Mouse (Mus musculus) adrenal gland (tissue): Measurements from ENCODE around the gene Adgrf5.
"Not testable (repeated sequence)": the region's sequence is repeated elsewhere in the genome, so short reads cannot be mapped to it uniquely, and the experiment has no call there.

Source experiments
- intact Hi-C: fragments of 180-260 bp; cut with DNase I; formaldehyde crosslinking; loops from one replicate; pipeline ENCODE4 v1.15.1; 2025

The Adgrf5 gene

DNA sequence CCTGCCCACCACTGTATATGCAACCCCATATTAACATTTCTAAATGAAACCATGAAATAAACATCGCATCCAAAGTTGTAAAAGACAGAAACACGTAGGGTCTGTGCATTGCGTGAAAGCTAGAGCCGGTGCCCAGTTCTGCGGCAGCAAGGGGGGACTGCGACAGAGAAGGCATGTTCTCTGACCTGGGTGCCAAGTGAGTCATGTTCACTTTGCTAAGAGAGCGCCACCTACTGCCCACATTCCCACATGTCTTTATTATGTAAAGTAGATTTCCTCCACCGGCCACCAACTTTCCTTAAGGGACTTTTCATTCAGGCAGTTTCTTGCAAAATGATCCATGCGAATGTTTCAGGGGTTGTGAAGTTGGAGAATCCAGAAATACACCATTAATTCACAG lies 98.3 kb downstream of the Adgrf5 start:
- intact Hi-C loops: loop anchor here (1.0 kb wide), 1 partner anchor 193 kb away; no protein-coding TSS in a partner anchor

DNA sequence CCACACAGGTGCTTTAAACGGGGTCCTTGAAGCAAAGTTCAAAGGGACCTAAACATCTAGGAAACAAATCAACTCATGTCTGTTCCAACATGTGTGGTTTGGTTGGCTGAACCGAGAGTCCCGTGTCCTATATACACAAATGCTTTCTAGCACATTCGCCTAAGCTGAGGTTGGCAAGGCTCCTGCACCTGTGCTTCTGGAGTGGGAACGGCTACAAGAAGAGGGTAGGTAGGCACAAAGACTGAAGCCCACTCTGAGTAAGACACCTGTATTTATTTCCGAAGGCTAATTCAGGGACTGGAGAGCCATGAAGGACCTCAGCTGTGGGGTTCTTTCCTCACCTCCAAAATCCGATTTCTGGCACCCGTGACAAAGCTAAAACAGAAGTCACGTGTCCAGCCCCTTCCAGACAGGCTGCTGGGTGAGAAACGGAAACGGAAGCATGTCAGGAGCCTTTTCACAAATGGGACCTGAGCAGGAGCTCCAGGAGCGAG lies 99.5 kb downstream of the Adgrf5 start:
- intact Hi-C loops: no loop called here

DNA sequence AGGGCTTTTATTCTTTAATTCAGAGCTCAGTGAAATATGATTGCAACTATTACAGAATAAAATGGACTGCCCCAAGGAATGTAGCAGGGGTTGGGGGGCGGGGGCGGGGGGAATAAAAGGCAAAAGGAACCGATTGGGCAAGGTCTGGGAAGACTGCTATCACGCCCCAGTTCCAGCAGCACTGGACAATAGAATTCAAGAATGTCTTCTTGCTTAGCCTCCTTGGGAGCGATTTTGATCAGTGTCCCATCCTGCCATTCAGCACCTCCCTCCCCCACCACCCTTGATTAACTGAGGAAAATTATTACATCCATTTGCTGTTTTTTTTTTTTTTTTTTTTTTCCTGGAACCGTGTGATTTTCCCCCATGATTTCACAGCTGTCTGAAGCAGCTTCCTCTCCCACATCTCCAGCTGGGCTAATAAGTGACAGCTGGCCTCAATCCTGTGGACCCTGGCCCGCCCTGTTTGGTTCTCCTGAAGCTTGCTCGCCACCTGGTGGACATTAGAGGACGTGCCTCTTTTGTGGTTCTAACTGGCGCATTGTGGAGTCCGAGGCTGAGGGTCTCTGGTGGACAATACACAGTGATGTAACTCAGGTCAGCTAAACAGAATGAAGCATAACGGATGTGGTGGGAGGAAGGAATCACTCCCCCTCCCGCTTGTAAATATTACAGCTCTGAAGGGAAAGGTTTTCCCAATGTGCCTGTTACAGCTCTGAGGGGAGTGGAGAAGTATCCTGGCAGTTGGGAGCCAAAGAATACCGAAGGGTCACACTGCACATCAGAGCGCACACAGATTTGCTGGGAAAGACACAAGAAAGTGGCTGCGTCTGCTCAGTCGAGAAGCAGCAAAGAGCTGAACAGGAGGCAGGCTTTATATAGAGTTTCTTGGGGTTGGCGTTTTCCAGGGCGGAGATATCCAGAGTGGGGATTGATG lies 100.3 kb downstream of the Adgrf5 start:
- intact Hi-C loops: no loop called here

DNA sequence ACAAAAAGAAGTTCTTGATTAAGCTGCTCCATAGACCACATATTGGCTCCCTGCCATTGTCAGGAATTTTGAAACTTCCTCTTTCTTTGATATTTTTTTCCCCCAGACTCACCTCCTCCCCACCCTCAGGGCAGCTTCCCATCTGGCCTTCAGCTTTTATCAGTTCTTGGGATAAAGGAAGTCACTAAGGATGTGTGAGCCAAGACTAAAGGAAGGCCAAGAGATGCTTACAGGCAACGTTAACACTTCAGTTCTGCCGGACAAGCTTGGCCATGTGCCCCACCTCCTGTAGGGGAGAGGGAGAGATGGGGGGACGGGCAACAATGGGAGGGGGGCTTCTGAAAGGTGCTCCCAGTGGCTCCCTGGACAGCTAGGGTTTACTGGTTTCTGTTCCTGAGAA lies 109.8 kb downstream of the Adgrf5 start:
- intact Hi-C loops: no loop called here

DNA sequence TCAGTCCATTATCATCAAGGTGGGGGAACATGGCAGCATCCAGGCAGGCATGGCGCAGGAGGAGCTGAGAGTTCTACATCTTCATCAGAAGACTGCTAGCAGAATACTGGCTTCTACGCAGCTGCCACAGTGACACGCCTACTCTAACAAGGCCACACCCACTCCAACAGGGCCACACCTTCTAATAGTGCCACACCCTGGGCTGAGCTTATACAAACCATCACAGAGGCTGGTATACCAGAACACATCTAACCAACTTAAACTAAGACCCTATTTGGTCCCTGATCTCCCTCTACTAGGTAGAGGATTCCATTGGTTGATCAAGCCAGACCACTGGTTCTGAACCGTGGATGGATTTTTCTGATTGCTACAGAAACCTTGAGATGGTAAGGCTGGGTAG lies 112.3 kb downstream of the Adgrf5 start:
- intact Hi-C loops: no loop called here

DNA sequence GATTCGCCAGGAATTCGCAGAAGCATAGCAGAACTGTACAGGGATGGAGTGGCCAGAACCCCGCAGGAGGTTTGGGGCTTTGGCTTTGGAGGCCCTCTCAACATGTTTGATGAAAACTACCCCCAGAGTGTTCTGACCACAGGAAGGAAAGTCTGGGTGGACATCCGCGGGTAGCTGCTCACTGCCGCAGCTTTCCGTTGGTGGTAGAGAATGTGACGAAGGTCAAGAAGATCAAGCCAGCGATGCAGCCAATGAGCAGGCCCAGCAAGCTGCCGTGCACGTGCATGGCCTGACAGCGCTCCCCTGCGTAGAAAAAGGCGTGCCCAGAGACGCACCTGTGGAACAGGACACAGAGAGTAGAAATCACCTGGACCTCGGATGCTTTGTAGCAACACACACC lies 114.5 kb downstream of the Adgrf5 start:
- intact Hi-C loops: no loop called here

DNA sequence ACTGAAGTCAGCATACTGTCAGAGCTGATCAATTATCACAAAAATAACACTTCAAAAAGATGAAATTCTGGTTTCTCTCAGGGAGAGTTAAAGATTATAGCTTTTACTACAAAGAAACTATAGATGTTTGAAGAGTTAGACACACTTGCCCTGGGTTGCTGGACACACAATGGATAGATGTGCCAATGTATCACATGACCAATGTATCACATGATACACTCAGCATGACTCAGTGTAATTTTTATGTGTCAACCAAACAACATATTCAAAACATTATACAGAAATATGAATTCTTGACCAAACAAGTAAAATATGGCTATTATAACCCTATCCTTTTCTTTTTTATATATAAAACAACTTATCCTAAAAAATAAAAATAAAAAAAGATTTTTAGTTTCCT lies 117.4 kb downstream of the Adgrf5 start:
- intact Hi-C loops: no loop called here

DNA sequence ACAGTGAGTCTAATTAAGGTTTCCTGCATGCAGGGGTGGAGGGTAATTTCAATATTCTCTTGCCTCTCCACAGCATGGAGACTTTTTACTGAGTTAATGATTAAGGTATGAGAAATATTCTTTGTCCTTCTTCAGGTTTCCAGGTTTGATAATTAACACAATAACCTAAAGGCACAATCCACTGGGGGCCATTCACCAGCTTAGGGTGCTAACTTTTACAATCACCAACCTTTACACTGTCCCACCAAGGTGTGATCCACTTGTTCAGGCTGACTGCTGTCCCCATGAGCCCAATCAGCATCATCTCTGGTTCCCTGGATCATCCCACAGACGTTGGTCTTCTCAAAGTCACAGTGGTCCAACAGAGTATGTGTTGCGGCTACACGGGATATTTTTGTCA lies 125.7 kb downstream of the Adgrf5 start:
- intact Hi-C loops: no loop called here

DNA sequence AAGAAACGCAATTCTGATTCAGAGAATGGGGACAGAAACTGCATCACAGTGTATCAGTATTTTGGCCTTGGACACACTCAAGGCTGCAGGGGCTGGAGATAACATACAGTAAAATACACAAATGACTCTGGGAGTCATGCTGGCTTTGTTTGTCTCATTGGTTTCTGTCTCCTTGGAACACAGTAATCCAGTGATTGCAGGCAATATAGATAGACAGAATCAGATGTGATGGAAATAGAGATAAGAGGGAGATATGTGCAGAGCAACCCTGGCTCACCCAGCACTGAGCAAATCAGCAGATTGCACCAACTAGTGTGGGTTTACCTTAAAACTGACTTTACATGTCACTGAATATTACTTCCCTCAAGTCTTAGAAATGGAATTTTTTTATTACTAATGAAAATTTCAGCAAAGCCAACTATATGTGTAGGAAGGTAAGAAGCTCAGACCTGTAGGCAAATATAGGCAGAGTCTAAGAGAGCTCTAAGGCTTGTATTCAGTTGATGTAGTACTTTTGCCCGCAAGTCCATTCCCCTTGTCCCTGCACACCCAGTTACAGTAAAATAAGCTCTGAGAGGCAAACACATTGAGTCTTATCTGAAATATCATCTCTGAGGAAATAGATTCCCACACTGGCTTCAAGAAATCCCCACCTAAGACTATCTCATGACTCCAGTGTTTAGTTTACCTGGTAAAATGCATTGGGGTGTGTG lies 128.3 kb downstream of the Adgrf5 start:
- intact Hi-C loops: no loop called here

DNA sequence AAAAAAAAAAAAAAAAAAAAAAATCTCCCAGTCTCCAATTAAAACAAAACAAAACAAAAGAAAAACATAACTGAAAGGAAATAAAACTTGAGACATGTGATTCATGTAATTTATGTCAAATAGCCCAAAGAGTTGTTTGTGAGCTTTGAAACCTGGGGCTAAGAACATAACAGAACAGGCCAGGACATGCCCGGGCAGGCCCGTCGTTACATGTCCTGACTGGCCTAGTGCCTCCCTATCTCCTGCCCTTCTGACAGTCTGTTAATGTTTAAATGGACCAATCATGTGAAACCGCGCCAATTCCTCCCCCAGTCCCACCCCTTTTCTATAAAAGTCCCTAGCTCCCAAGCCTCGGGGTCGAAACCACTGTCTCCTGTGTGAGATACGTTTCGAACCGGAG lies 130.1 kb downstream of the Adgrf5 start:
- intact Hi-C loops: not testable (repeated sequence)

DNA sequence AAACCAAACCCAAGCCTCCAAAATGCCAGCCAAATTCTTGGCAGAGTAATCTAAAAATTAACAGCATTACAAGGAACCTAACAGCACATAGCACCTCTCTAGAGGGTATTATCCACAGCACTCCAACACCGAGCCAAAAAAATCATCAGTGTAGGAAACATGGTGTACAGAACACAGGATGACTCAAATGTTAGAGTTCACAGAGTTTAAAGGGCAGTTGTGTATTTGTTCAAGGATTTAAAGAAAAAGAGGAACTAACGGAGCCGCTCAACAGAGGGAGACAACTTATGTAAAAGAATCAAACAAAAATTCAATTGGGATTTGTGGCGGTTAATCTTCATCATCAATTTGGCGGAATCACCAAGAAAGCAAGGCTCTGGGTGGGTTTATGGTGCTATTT lies 135.3 kb downstream of the Adgrf5 start:
- intact Hi-C loops: no loop called here

DNA sequence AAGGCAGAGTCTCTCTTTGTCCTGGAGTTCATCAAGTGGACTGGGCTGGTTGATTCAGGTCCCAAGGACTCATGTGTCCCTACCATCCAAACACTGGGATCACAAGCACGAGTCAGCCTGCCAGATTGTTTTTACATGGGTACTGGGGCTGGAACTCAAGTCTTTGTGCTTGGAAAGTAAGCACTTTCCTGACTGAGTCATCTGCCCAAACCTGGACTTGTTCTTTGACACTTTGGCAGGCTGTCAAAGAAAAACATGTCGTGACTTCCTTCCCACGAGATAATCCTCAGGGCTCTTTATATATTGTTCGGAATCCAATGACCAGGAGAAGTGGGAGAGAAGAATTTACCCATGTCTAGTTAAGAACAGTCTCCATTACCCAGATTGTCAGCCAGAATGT lies 137.3 kb downstream of the Adgrf5 start:
- intact Hi-C loops: no loop called here

DNA sequence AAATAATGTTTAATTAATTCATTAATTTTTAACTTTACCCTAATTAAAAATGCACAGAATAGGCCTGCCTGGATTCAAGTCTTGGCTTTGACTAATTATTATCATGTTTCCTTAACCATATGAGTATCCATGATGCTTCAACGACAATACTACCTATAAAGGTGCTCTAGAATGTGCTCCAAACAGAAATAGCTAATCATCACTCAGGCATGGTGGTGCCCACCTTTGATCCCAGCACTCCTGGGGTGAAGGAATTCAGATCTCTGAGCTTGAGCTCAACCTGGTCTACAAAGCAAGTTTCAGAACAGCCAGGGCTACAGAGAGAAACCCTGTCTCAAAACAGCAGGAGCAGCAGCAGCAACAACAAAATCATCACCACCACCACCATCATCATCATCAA lies 140.3 kb downstream of the Adgrf5 start:
- intact Hi-C loops: no loop called here

DNA sequence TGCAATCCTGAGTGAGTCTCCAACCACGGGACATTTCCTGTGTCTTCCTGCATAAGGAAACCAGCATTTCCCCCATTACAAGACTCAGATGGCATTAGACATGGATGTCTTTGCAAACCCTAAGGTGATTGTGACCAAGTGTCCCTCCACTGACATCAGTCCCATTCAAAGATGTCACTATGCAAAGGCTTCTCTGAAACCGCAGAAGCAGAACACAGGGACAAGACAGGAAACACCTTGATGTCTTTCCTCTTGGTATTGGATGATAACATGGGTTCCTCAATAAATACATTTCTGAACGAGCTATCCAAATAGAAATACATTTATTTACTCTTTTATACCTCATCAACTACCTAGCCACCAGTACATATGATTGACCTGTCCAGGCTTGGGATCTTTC lies 141.0 kb downstream of the Adgrf5 start:
- intact Hi-C loops: no loop called here

DNA sequence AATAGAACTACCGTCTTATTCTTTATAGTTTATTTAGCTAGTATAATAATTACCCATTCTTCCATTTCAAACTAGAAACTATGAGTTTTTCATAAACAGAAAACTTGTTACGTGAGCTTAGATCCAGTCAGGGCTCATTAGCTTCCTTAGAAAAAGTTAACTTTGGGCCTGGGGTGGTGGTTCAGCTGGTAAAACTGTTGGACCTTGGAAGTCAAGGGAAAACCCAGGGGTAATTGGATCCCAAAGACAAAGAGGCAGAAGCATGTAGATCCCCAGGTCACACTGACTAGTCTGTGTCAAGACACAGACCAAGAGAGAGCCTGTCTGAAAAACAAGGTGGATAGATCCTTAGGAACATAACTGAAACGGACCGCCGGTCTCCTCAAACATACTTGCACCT lies 141.4 kb downstream of the Adgrf5 start:
- intact Hi-C loops: no loop called here

DNA sequence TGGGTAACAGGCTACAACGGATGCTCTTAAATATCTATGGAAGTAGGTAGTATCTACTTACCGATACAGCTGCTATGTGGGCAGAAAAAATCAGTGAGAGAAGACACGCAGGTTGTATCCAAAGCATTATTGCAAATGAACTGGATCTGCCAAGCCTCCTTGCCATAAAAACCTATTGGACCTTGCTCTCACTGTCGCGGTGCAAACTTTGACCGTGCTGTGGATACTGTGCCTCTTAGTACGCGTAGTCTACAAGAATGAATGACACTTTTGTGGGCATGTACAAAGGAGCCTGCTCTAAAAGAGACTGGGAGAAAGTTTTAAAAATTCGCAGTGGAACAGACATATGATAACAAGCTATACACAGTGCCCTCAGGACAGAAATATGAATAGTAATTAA lies 142.3 kb downstream of the Adgrf5 start, which contains the start of gene Mep1a:
Gene Mep1a (minus strand): TSS at position 221 of the 400 bp plus-strand sequence.
- intact Hi-C loops: no loop called here

DNA sequence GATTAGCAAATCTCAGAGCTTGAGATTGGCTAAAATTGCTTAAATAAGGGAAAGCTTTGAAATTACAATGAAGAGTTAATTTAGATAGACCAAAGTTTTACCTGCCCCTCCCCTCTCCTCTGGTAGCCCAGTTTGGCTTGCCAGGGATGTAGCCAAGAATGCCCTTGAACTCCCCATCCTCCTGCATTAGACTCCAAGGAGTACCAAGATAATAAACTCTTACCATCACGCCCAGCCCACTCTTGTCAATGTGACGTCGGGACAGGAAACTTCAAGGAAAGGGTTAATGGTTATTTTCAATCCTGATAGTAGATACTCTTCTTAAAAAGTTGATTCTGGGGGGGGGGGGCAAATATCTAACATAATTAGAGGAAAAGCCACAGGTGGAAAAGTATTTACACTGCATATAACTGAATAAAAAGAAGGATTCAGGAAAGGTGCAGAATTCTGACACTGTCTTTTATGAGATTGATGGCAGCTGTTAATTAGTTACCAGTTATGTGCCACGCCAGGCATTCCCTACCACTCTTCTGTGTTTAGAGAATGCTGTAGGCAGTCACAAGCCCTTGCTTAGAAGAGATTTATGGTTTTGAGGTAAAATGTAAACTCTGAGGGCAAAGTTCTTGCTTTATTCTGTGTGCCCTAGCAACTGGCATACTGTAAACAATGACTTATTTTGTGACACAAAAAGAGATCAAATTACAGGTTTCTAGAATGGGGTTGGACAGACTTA lies 143.8 kb downstream of the Adgrf5 start:
- intact Hi-C loops: no loop called here

DNA sequence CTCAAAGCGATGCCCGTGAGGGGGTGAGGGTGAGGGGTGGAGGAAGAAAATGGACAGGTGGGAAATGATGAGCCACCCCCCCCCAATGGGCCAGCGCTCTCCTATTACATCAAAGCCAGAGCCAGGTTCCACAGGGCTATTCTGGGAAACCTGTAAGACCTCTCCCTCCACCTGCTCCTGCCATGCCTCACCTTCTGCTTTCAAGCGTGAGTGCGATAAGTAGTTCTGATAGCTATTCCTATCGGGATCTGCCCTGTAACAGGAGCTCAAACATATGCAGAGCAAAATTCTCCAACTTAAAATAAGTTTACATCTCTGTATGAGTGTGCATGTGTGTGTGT lies 144.3 kb downstream of the Adgrf5 start:
- intact Hi-C loops: no loop called here
